Mouse (Mus musculus) myocyte (in vitro differentiated cells): ENCODE measurements around the gene Lyrm4. TPM values are rescaled to one million over a fixed set of nuclear protein-coding genes. Genes with fewer than 3 reads are reported as not detected.

ENCODE experiments used
- H3K27me3 ChIP-seq: one replicate; pipeline ENCODE4 v1.6.1; 2011; ENCODE audit not compliant: control insufficient read depth, insufficient read depth, insufficient read length
- H3K36me3 ChIP-seq: one replicate; pipeline ENCODE4 v1.6.1; 2011; ENCODE audit not compliant: control insufficient read depth, insufficient read depth
- H3K4me2 ChIP-seq: one replicate; pipeline ENCODE4 v1.6.1; 2011; ENCODE audit warnings: low read depth, control low read depth
- H3K4me3 ChIP-seq: one replicate; pipeline ENCODE4 v1.5.1; 2011; ENCODE audit warnings: mild to moderate bottlenecking, control low read depth, moderate library complexity
- H3K79me2 ChIP-seq: one replicate; pipeline ENCODE4 v1.6.1; 2011; ENCODE audit not compliant: control insufficient read depth, insufficient read depth
- H3ac ChIP-seq: one replicate; pipeline ENCODE4 v1.6.1; 2011; ENCODE audit not compliant: control insufficient read depth, insufficient read length
- CEBPB ChIP-seq: IDR thresholded peaks from 2 replicates; pipeline ENCODE4 v1.6.1; 2011; ENCODE audit warnings: mild to moderate bottlenecking, moderate library complexity; ENCODE audit not compliant: poor library complexity, insufficient read depth, severe bottlenecking
- E2F4 ChIP-seq: IDR thresholded peaks from one replicate; pipeline ENCODE4 v1.6.1; 2011; ENCODE audit warnings: mild to moderate bottlenecking, control low read depth, moderate library complexity; ENCODE audit not compliant: insufficient read depth
- MAX ChIP-seq: IDR thresholded peaks from one replicate; pipeline ENCODE4 v1.6.1; 2011; ENCODE audit warnings: low read depth, mild to moderate bottlenecking, control low read depth
- MYOD1 ChIP-seq, 3 experiments: IDR thresholded peaks; one replicate each; pipeline ENCODE4 v1.6.1; 2011; ENCODE audit warnings: control low read depth in 2 of 3, low read depth in 2 of 3, mild to moderate bottlenecking in 2 of 3, moderate library complexity in 1 of 3; ENCODE audit not compliant: insufficient read length in 2 of 3, control insufficient read depth in 1 of 3
- MYOG ChIP-seq, 3 experiments: IDR thresholded peaks; one replicate each; pipeline ENCODE4 v1.6.1; 2011; ENCODE audit warnings: control low read depth in 2 of 3, low read depth in 2 of 3, mild to moderate bottlenecking in 2 of 3; ENCODE audit not compliant: insufficient read length in 2 of 3, control insufficient read depth in 1 of 3, insufficient read depth in 1 of 3
- POLR2A ChIP-seq: IDR thresholded peaks from one replicate; pipeline ENCODE4 v1.6.1; 2011; ENCODE audit warnings: low read depth, mild to moderate bottlenecking, control low read depth, moderate library complexity; ENCODE audit not compliant: insufficient read length
- POLR2AphosphoS2 ChIP-seq: IDR thresholded peaks from one replicate; pipeline ENCODE4 v1.6.1; 2011; ENCODE audit warnings: low read depth, control low read depth; ENCODE audit not compliant: insufficient read length
- REST ChIP-seq: IDR thresholded peaks from one replicate; pipeline ENCODE4 v1.6.1; 2011; ENCODE audit warnings: mild to moderate bottlenecking, control low read depth, moderate library complexity; ENCODE audit not compliant: insufficient read depth, insufficient read length
- SRF ChIP-seq: IDR thresholded peaks from one replicate; pipeline ENCODE4 v1.6.1; 2011; ENCODE audit warnings: low read depth; ENCODE audit not compliant: control insufficient read depth, insufficient read length
- TCF12 ChIP-seq: IDR thresholded peaks from one replicate; pipeline ENCODE4 v1.6.1; 2011; ENCODE audit warnings: mild to moderate bottlenecking, control low read depth; ENCODE audit not compliant: poor library complexity, insufficient read depth, severe bottlenecking
- TCF3 ChIP-seq: IDR thresholded peaks from one replicate; pipeline ENCODE4 v1.6.1; 2011; ENCODE audit warnings: low read depth, control low read depth; ENCODE audit not compliant: insufficient read length
- USF1 ChIP-seq: IDR thresholded peaks from one replicate; pipeline ENCODE4 v1.6.1; 2011; ENCODE audit warnings: low read depth, mild to moderate bottlenecking, control low read depth, moderate library complexity
- polyA plus RNA-seq: library from polyadenylated mRNA; unstranded; fragments of >200 nt; fragmentation: generic; extraction: Trizol; gene quantifications from one replicate; pipeline ENCODE4 v1.2.1, GENCODE M21; 2012; ENCODE audit warnings: missing spikeins

Lyrm4 gene
- polyA plus RNA-seq, 1 experiment: 11.3 TPM

DNA sequence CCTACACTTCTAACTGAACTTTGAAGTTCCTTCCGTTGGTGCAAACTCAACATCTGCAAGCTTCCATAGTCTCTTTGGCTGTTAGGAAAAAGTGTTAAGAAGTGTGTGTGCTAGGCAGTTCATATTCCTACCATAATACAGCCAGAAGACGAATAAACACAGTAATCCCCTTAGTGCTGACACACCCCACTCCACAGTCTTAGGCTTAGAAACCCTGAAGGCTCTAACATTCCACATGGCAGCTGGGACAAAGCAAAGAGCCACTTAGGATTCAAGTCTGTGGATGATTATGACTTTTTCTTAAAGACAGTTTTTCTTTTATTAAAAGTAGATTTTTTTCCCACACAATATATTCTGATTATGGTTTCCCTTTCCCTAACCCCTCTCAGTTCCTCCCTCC, 50.6 kb downstream of the Lyrm4 start:
- Histone ChIP-seq H3K4me2 (no peak overlapping the region), H3K36me3 (no peaks in the 10 kb centered on the region), H3K4me3 (no peak overlapping the region), H3K79me2 (no peaks in the 10 kb centered on the region), H3ac (no peak overlapping the region), H3K27me3 (no peaks in the 10 kb centered on the region)
- no peak for TF ChIP-seq TCF12
- no peak for TF ChIP-seq MYOD1 (IDR thresholded peaks at IDR 0.05; ENCODE audit: control insufficient read depth in 1 of 3, insufficient read length in 2 of 3, low read depth in 2 of 3)
- no peak for TF ChIP-seq E2F4

DNA sequence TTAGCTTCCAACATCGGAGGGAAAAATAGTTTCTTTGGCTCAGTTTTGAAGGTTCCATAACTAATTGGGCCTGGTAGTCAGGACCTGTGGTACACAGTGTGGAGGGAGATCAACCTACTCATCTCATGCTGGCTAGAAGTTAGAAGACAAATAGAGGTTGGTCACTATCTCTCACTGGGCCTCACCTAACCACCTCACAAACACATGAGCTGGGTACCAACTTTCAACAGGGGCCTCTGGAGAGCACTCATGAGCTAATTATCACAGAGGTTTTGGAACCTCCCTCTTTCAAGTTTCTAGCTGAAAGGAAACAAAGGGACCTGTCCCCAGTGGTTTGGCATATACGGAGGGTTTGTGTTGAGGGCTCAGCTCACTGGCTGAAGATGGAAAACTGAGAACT, 59.8 kb downstream of the Lyrm4 start:
- H3K4me2 ChIP-seq: no peak overlapping the region
- H3K79me2 ChIP-seq: no peaks in the 10 kb centered on the region
- no peaks in the 10 kb centered on the region for H3K36me3 ChIP-seq
- TF ChIP-seq MYOD1 (IDR thresholded peaks at IDR 0.05; ENCODE audit: control insufficient read depth in 1 of 3, insufficient read length in 2 of 3, low read depth in 2 of 3) (no peak), TCF3 (no peak), MAX (no peak), REST (no peak), TCF12 (no peak), E2F4 (no peak), POLR2A (no peak), USF1 (no peak), CEBPB (no peak), SRF (no peak), POLR2AphosphoS2 (no peak), MYOG (IDR thresholded peaks at IDR 0.05; ENCODE audit: control insufficient read depth in 1 of 3, insufficient read depth in 1 of 3, insufficient read length in 2 of 3, low read depth in 2 of 3) (no peak)
- H3ac ChIP-seq: no peak overlapping the region
- no peak overlapping the region for H3K4me3 ChIP-seq
- H3K27me3 ChIP-seq: no peaks in the 10 kb centered on the region

DNA sequence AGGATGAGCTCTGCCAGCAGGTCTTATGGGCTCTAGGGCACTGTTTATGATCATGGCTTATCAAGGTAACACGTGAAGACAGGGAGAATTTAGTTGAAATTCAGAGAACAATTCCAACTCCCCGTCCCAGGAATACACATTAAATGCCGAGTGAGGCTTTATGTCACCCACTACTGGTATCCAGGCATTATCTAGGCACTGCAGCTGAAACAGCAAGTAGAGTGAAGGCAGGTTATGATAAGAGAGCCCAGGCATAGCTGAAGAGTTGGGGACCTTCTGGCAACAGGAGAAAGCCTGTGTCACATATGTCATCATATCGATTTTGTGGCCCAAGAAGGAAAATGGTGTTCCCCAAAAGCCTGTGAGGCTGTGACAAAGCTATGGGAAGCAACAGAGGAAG, 60.4 kb downstream of the Lyrm4 start:
- Histone ChIP-seq H3K27me3 (no peaks in the 10 kb centered on the region), H3K4me3 (no peak overlapping the region), H3ac (no peak overlapping the region), H3K79me2 (no peaks in the 10 kb centered on the region), H3K4me2 (no peak overlapping the region), H3K36me3 (no peaks in the 10 kb centered on the region)
- TF ChIP-seq TCF12 (no peak), MYOD1 (IDR thresholded peaks at IDR 0.05; ENCODE audit: control insufficient read depth in 1 of 3, insufficient read length in 2 of 3, low read depth in 2 of 3) (no peak), POLR2A (no peak), REST (no peak), MAX (no peak), E2F4 (no peak), SRF (no peak), USF1 (no peak), TCF3 (no peak), CEBPB (no peak), POLR2AphosphoS2 (no peak), MYOG (IDR thresholded peaks at IDR 0.05; ENCODE audit: control insufficient read depth in 1 of 3, insufficient read depth in 1 of 3, insufficient read length in 2 of 3, low read depth in 2 of 3) (no peak)

DNA sequence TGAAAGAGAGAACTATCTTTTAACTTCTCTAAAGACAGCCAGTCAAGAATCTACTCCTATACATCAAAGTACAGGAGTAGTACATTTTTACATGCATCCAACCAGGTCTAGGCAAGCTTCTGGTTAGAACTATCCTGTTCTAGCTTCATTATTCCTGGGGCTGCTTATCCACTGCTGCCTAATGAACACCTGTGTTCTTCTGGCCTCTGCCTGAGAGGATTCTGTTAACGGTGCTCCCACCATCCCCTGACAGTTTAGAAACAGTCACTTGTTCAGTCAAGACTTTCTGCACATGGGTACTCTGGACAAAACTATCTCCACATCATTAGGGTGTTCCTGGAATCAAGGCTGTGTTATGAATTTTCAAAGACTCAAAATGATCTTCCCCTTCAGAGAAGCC, 60.8 kb downstream of the Lyrm4 start:
- no peaks in the 10 kb centered on the region for H3K36me3 ChIP-seq
- H3ac ChIP-seq: no peak overlapping the region
- H3K27me3 ChIP-seq: no peaks in the 10 kb centered on the region
- TF ChIP-seq MAX: no peak
- TF ChIP-seq TCF3: no peak
- TF ChIP-seq MYOG (IDR thresholded peaks at IDR 0.05; ENCODE audit: control insufficient read depth in 1 of 3, insufficient read depth in 1 of 3, insufficient read length in 2 of 3, low read depth in 2 of 3): no peak
- no peak for TF ChIP-seq POLR2A
- TF ChIP-seq USF1: no peak
- TF ChIP-seq SRF: no peak
- TF ChIP-seq POLR2AphosphoS2: no peak
- TF ChIP-seq REST: no peak
- no peak for TF ChIP-seq CEBPB
- TF ChIP-seq E2F4: no peak
- TF ChIP-seq MYOD1 (IDR thresholded peaks at IDR 0.05; ENCODE audit: control insufficient read depth in 1 of 3, insufficient read length in 2 of 3, low read depth in 2 of 3): no peak
- no peak for TF ChIP-seq TCF12
- H3K79me2 ChIP-seq: no peaks in the 10 kb centered on the region
- no peak overlapping the region for H3K4me2 ChIP-seq
- H3K4me3 ChIP-seq: no peak overlapping the region

DNA sequence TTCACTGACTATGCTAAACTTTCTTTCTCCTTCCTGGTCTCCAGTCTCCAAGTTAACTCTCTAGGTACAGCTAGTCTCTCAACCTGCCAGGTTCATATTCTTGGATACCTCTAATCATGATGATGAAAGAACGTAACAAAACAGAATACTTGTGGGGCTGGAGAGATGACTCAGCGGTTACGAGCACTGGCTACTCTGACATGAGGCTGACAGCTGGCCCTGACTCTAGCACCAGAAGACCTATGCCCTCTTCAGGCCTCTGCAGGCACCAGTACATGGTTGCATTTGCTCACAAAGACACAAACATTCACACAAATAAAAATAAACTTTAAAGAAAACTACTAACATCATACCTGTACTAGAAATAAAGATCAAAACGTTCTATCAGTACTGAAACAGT, 81.8 kb downstream of the Lyrm4 start:
- H3K27me3 ChIP-seq: no peaks in the 10 kb centered on the region
- no peaks in the 10 kb centered on the region for H3K79me2 ChIP-seq
- no peak overlapping the region for H3ac ChIP-seq
- H3K4me2 ChIP-seq: no peak overlapping the region
- no peak for TF ChIP-seq POLR2A
- TF ChIP-seq MYOD1 (IDR thresholded peaks at IDR 0.05; ENCODE audit: control insufficient read depth in 1 of 3, insufficient read length in 2 of 3, low read depth in 2 of 3): peak in 1 of 3 experiments; percentile 59
- peak in 1 of 3 experiments; percentile 16 for TF ChIP-seq MYOG (IDR thresholded peaks at IDR 0.05; ENCODE audit: control insufficient read depth in 1 of 3, insufficient read depth in 1 of 3, insufficient read length in 2 of 3, low read depth in 2 of 3)
- H3K4me3 ChIP-seq: no peak overlapping the region
- no peaks in the 10 kb centered on the region for H3K36me3 ChIP-seq
